Mouse (Mus musculus) liver, embryonic 11.5 days (tissue): ENCODE measurements around the gene Il6st. TPM values are rescaled to one million over a fixed set of nuclear protein-coding genes. Genes with fewer than 3 reads are reported as not detected.

Experiments
- ATAC-seq: fragments of 200-750 bp; cut with Nextera tagmentation; replicated peaks from 2 replicates; pipeline ENCODE4 v1.8.0; 2017; ENCODE audit warnings: moderate number of reproducible peaks, mild to moderate bottlenecking, moderate TSS enrichment, moderate library complexity; ENCODE audit not compliant: low FRiP score
- DNase-seq: peaks from one replicate; pipeline ENCODE4 v3.0.0-alpha.2; 2017; ENCODE audit warnings: low spot score
- H3K27ac ChIP-seq: fragments of 300-500 bp; sonication (generic); 2 replicates; pipeline ENCODE4 v1.5.1; 2014; ENCODE audit warnings: mild to moderate bottlenecking, low read depth, low read length, control low read depth
- H3K27me3 ChIP-seq: fragments of 300-500 bp; sonication (generic); replicated peaks from 2 replicates; pipeline ENCODE4 v1.6.1; 2014; ENCODE audit warnings: low read length, mixed read lengths; ENCODE audit not compliant: control insufficient read depth, insufficient read depth
- H3K36me3 ChIP-seq: fragments of 300-500 bp; sonication (generic); 2 replicates; pipeline ENCODE4 v1.6.1; 2014; ENCODE audit warnings: mild to moderate bottlenecking, low read length, moderate library complexity, mixed read lengths; ENCODE audit not compliant: control insufficient read depth, insufficient read depth
- H3K4me1 ChIP-seq: fragments of 300-500 bp; sonication (generic); replicated peaks from 2 replicates; pipeline ENCODE4 v1.6.1; 2014; ENCODE audit warnings: low read length, mixed read lengths; ENCODE audit not compliant: control insufficient read depth, insufficient read depth
- H3K4me2 ChIP-seq: fragments of 300-500 bp; sonication (generic); 2 replicates; pipeline ENCODE4 v1.6.1; 2014; ENCODE audit warnings: mild to moderate bottlenecking, control low read depth, moderate library complexity
- H3K4me3 ChIP-seq: fragments of 300-500 bp; sonication (generic); 2 replicates; pipeline ENCODE4 v1.5.1; 2014; ENCODE audit warnings: low read depth, low read length, control low read depth
- H3K9ac ChIP-seq: fragments of 300-500 bp; sonication (generic); 2 replicates; pipeline ENCODE4 v1.6.1; 2014; ENCODE audit warnings: low read depth, low read length, control low read depth
- H3K9me3 ChIP-seq: fragments of 300-500 bp; sonication (generic); 2 replicates; pipeline ENCODE4 v1.6.1; 2016; ENCODE audit warnings: low read length, inconsistent platforms, mixed read lengths; ENCODE audit not compliant: control insufficient read depth
- WGBS: fragments of 180-500 bp; shearing (Covaris S2); extraction: QIAGEN DNeasy Blood & Tissue Kit; methylation state at CpG from one replicate; pipeline ENCODE4 v1.1.7; 2014; 5-methylcytosine and 5-hydroxymethylcytosine counted together
- polyA plus RNA-seq: library from polyadenylated mRNA; unstranded; fragments of >200 nt; fragmentation: Nextera tagmentation; extraction: Ambion mirVana; gene quantifications from 2 replicates; pipeline ENCODE4 v1.2.1, GENCODE M21; 2014

Il6st gene
- polyA plus RNA-seq, 1 experiment from 2014 or later: 12.4 TPM

DNA sequence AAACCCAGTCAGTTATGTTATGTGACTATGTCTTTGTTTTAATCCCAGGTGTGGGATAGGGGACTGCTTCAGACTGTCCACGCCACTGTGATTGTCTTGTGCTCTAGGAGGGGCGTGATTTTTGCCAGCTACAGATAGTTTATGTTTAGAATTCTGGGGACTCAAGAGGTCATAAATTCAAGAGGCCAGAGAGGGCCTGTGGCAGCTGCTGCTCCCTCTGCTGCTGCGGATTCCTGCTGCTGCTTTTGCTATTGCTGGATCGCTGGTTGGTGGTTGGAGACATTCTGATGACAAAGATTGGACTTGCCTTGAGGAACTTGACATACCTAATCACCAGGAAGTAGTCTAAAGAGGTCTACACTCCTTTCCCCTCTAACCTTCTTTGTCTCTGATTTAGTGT, 72.7 kb downstream of the Il6st start:
- Histone ChIP-seq H3K4me2 (no peak overlapping the region), H3K36me3 (no peaks in the 10 kb centered on the region), H3K9me3 (no peaks in the 10 kb centered on the region), H3K27ac (no peak overlapping the region), H3K4me3 (no peak overlapping the region), H3K27me3 (no peaks in the 10 kb centered on the region; the same call in 1 of the 2 replicates), H3K9ac (no peak overlapping the region), H3K4me1 (peaks cover 1% of the 10 kb centered on the region; the same call in 1 of the 2 replicates)
- ATAC-seq (no peak), DNase-seq (no peak)
- WGBS: 64% methylated on average over 4 of the region's 4 CpGs

DNA sequence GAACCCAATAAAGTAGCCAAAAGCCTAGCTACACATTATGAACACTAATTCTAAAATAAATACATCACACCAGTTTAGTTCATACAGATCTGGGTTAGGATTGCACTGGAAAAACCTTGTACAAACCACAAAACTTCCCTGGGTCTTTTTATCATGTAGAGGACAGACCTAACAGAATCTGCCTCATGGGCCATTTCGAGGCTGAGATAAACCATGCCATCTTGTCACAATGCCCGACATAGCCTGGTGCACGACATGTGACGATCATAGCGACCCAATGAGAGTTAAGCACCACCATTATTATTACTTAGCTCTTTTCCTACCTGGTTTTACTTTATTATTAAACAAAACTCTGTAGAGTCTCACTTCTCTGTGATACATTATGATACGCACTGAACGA, 73.2 kb downstream of the Il6st start:
- H3K4me1 ChIP-seq: peaks cover 3% of the 10 kb centered on the region; the same call in 1 of the 2 replicates
- H3K27ac ChIP-seq: no peak overlapping the region
- DNase-seq (no peak), ATAC-seq (no peak)
- no peaks in the 10 kb centered on the region; the same call in 1 of the 2 replicates for H3K27me3 ChIP-seq
- no peak overlapping the region for H3K9ac ChIP-seq
- H3K36me3 ChIP-seq: no peaks in the 10 kb centered on the region
- 80% methylated on average over 7 of the region's 7 CpGs for WGBS
- no peak overlapping the region for H3K4me2 ChIP-seq
- no peaks in the 10 kb centered on the region for H3K9me3 ChIP-seq
- H3K4me3 ChIP-seq: no peak overlapping the region

DNA sequence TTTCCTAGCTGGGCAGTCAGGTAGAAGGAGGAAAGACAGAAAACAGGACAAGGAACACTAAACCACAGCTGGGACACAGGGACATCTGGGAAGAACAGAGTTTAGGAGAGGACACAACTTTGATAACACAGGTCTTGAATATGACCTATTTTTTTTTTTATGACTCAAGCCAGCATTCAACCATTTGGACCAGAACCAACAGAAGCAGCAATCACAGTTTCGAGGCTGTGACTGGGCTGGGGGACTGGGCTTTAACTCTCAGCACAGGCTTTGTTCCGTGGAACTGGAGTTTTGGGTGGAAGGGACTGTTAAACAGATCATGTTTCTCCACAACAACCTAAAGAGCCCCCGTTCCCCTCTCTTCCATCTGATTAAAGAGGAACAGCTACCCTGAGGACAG, 76.7 kb downstream of the Il6st start:
- ATAC-seq: no peak
- H3K27me3 ChIP-seq: no peaks in the 10 kb centered on the region
- no peak overlapping the region for H3K9ac ChIP-seq
- no peak overlapping the region for H3K4me2 ChIP-seq
- no peak for DNase-seq
- H3K4me1 ChIP-seq: peaks cover 3% of the 10 kb centered on the region; the same call in 1 of the 2 replicates
- WGBS: 62% methylated on average over 3 of the region's 3 CpGs
- H3K9me3 ChIP-seq: no peaks in the 10 kb centered on the region
- no peak overlapping the region for H3K27ac ChIP-seq
- no peak overlapping the region for H3K4me3 ChIP-seq
- H3K36me3 ChIP-seq: no peaks in the 10 kb centered on the region

GRCm38 (mm10) chr13:112541223-112541975, 77.5 kb downstream of the Il6st start:
- DNase-seq: no peak
- no peak overlapping the region for H3K9ac ChIP-seq
- 0 out of 2 replicates have a peak, but pooled peaks have one; percentile 36 for ATAC-seq
- no peak overlapping the region for H3K27ac ChIP-seq
- H3K36me3 ChIP-seq: no peaks in the 10 kb centered on the region
- WGBS: 58% methylated on average over 10 of the region's 10 CpGs
- H3K4me2 ChIP-seq: no peak overlapping the region
- no peaks in the 10 kb centered on the region for H3K9me3 ChIP-seq
- peaks cover 3% of the 10 kb centered on the region; the same call in 1 of the 2 replicates for H3K4me1 ChIP-seq
- no peak overlapping the region for H3K4me3 ChIP-seq
- no peaks in the 10 kb centered on the region for H3K27me3 ChIP-seq

DNA sequence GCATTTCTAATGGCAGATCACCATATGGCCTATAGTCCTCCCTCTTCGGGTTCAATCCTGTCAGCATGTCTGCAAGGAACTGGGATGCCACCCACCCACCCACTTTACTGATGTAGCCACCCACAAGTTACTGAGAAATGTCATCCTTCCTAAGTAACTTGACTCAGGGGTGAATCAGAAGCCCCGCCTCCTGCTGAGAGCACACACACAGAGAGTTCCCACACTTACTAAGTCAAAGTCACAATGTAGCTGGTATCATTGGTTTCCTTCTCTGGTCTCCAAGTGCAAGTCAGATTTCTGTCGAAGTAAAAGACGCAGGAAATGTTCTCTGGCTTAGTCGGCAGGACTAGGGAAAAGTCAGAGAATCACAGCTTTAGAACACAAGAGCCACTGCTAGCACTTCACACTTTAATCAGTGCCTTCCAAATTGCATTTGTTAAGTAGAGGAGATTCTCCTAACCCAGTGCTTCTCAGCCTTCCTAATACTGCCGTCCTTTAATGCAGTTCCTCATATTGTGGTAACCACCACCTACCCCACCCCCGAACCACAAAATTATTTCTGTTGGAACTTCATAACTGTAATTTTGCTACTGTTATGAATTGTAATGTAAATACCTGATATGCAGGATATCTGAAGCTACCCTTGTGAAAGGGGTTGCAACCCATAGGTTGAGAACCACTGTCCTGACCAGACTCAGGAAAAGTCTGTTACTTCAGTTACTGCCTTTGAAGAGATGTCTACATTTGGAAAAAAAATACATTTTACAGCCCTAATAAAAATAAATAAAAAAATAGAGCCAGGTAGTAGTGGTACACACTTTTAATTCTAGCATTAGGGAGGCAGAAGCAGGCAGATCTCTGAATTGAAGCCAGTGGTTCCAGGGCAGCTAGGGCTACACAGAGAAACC, 88.0 kb downstream of the Il6st start:
- H3K4me2 ChIP-seq: no peak overlapping the region
- no peaks in the 10 kb centered on the region for H3K4me1 ChIP-seq
- ATAC-seq: no peak
- 65% methylated on average over 7 of the region's 7 CpGs for WGBS
- no peaks in the 10 kb centered on the region for H3K36me3 ChIP-seq
- no peaks in the 10 kb centered on the region for H3K9me3 ChIP-seq
- no peak overlapping the region for H3K4me3 ChIP-seq
- no peak overlapping the region for H3K9ac ChIP-seq
- H3K27me3 ChIP-seq: no peaks in the 10 kb centered on the region
- no peak for DNase-seq
- H3K27ac ChIP-seq: no peak overlapping the region

GRCm38 (mm10) chr13:112553304-112553703, 89.4 kb downstream of the Il6st start:
- Histone ChIP-seq H3K27ac (no peak overlapping the region), H3K9ac (no peak overlapping the region), H3K9me3 (no peaks in the 10 kb centered on the region), H3K4me2 (no peak overlapping the region), H3K4me3 (no peak overlapping the region), H3K27me3 (no peaks in the 10 kb centered on the region), H3K36me3 (no peaks in the 10 kb centered on the region), H3K4me1 (no peaks in the 10 kb centered on the region)
- DNase-seq: no peak
- 88% methylated on average over 5 of the region's 5 CpGs for WGBS
- ATAC-seq: no peak

DNA sequence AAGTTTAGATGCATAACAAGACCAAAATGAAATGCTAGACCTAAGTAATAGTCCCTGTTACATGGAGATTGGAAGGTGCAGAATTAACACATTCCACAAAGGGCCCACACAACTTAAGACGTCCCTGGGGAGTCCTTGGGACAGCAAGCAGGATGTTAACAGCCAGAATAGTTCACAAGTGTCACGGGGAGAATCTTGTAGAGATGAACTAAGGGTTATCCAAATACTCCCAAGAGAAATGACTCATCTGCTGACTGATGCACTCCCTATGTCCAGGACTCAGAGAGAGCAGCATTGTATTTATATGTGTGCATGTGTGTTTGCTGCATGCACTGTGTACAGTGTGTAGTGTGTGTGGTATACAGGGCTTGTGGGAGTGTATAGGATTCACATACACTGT, 92.6 kb downstream of the Il6st start:
- H3K4me3 ChIP-seq: no peak overlapping the region
- no peaks in the 10 kb centered on the region for H3K36me3 ChIP-seq
- H3K9ac ChIP-seq: no peak overlapping the region
- H3K9me3 ChIP-seq: no peaks in the 10 kb centered on the region
- H3K27me3 ChIP-seq: no peaks in the 10 kb centered on the region
- H3K4me2 ChIP-seq: no peak overlapping the region
- H3K27ac ChIP-seq: no peak overlapping the region
- DNase-seq (no peak), ATAC-seq (no peak)
- no peaks in the 10 kb centered on the region for H3K4me1 ChIP-seq
- WGBS: 64% methylated on average over 2 of the region's 2 CpGs
